Mouse (Mus musculus): Measurements from ENCODE around the gene Mrpl23.

Gene Mrpl23

DNA sequence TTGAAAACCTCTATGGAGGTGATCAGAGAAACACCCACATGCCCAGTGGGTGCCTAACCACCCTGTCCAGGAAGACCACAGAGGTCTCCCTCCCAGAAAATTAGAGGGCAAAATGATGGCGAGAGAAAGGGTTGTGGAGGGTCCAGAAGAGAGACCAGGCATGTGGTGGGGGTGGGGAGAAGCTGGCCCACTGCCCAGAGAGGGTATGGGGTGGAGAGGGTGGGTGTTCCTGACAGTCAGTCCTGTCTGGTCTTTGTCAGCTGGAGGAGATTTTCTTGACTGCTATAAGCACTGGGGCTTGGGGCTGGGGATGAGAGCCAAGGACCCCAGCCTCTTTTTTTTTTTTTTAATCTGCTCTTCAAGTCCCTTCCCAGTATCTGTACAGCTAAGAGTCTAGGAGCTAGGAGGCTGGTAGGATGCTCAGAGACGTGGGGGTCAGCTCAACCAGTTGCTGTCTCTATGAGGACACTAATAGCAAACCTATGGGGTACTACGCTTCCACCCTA, 41.7 kb downstream of the Mrpl23 start:
- DNase-seq (ENCODE audit: low read depth, low spot score) = no peak

DNA sequence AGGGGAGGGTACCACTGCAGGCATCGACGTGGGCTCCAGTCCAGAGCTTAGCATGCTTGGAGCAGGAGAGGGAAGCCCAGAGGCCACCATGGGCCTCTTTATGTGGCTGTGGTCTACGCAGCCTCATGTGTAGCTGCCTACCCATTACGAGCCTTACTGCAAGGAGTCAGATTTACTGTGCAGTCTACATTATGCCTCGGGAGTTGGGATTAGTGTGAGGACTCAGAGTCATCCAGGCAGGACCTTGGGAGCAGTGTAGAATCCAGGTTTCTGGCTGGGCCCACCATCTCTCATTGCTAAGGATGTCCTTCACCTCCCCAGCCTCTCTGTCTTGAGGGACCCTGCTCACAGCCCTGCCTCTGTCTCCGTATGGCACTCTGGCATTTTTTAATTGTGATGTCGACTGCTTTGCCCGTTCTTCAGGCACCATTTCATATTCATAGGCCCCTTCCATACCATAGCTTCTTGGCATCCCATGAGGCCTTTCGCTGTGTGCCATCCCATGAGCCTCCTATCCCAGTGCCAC, 42.4 kb downstream of the Mrpl23 start:
- no peak for DNase-seq (ENCODE audit: low read depth, low spot score)

- DNase-seq (ENCODE audit: low read depth, low spot score) = no peak
Observed at GRCm38 (mm10) chr7:142575491-142575890, 43.0 kb downstream of the Mrpl23 start.

GRCm38 (mm10) chr7:142575971-142576370, 43.5 kb downstream of the Mrpl23 start:
- no peak for DNase-seq (ENCODE audit: low read depth, low spot score)

DNA sequence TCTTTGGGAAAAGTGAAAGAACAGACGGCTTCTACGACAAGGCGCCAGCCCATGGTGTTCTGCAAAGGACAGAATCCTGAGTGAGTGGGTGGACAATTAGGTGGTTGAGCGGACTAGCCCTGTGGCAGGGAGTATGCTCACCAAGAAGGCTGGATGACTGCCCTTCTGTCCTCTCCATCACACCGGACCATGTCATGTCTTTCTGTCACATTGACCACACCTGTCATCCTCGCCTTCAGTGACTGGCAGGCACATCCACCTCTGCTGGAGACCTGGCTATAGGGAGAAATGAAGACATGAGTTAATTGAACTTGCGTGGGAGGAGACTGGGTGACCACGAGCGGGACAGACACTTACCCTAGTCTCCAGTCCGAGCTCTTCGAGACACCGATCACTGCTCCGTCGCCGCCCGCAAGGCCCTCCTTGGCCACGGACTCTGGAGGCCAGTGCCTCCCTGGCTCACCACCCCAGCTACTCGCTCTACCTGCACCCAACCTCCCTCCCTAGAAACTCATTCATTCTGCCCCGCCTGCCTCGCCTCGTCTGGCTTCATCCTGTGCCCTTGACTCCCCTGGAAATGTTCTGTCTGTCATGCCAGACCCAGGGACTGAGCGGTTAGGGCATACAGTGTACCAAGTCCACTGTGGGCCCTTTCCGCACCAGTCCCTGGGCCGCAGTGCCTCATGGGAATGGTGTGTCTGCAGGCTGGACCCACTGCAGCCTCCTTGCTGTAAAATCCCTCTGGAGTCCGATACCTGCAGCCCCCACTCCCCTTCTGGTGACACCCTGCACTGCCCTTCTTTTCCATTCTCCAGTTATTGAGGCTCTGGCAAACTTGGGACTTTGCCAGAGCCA, 44.2 kb downstream of the Mrpl23 start:
- no peak for DNase-seq (ENCODE audit: low read depth, low spot score)

GRCm38 (mm10) chr7:142577806-142578423, 45.4 kb downstream of the Mrpl23 start:
- DNase-seq (ENCODE audit: low read depth, low spot score) = no peak

DNA sequence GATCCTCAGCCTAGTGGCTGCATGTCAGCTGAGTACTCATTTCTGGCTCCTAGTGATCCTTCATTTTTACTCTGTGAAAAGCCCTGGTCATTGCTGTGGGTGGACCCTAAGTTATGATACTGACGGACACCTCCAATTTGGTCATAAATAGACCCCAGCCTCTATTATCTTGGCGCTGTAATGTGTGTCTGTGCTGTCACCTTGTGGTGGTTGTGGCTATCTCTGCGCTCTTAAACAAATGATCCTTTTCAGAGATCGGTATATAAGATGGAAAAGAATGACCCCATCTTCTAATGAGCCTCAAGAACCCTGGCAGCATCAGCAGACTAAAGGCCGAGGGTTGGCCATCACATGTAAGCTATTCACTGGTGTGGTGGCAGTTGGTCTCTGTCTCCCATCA, 46.6 kb downstream of the Mrpl23 start:
- DNase-seq (ENCODE audit: low read depth, low spot score) = no peak

DNA sequence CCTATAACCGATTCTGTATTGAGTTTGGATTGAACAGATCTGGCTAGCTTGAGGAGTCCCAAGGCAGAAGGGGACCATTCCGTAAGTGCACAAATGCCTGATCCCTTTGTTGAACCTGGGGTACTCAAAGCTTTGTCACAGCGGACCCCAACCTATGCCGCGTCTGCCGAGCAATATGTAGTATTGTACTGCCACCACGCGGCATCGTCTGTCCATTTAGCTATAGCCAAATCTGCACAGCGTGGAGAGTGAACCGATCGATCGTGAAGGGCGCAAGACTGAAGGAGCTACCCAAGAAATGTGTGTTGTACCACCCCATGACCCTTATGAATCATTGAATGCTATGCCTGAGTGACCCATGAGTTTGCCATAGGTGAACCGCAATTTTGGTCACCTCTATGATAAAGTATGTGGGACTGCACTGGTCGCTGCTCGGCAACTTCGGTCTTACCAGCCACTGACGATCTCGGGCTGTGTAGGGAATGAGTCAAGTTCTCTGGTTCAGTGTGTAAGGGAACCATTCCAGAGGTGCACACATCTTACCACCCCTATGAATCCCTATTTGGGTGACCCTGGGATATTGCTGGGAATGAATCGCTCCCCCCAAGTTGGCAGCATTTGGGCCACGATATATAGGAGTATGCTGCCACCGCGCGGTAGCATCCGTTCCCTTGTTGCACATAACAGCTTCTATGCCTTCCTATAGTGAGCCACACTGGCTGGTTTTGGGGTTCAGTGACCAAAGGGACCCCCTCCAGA, 47.8 kb downstream of the Mrpl23 start:
- no peak for DNase-seq (ENCODE audit: low read depth, low spot score)

DNA sequence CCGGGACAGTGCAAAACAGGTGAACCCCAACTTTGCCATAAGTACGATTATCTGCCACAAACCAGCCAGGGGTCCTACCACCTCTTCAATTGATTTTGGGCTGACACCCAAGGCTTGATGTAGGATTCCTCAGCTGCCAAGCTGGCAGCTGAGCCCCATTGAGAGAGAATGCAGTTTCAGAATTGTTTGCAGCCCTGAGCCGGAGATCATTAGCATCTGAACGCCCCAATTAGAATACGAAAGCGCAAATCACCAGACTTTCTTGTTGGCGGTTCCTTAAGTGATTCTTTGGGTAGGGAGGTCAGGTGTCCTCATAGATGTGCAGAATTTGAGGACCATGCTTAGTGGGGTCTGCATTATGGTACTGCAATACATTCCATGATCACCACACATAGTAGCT, 48.7 kb downstream of the Mrpl23 start:
- DNase-seq (ENCODE audit: low read depth, low spot score) = no peak

- DNase-seq (ENCODE audit: low read depth, low spot score) = no peak
Observed at GRCm38 (mm10) chr7:142581656-142582228, 49.3 kb downstream of the Mrpl23 start.

GRCm38 (mm10) chr7:142584882-142585281, 52.4 kb downstream of the Mrpl23 start:
- no peak for DNase-seq (ENCODE audit: low read depth, low spot score)

- no peak for DNase-seq (ENCODE audit: low read depth, low spot score)
Observed at GRCm38 (mm10) chr7:142585890-142586289, 53.4 kb downstream of the Mrpl23 start.

- no peak for DNase-seq (ENCODE audit: low read depth, low spot score)
Observed at GRCm38 (mm10) chr7:142588282-142588941, 55.9 kb downstream of the Mrpl23 start.
